Mouse (Mus musculus) MEL (cell line): ENCODE measurements at regions not wholly inside any gene's neighbourhood (a gene's known extent, or its start where the extent isn't known, plus 50 kb on each side); places are given as distances from the start of the nearest gene placed in this dataset.

Experiments used
- CTCF ChIP-seq, 3 experiments: IDR thresholded peaks in 2 of 3; conservative IDR thresholded peaks in 1 of 3; 2 replicates each; pipeline ENCODE4 v1.5.1; 2011 to 2012; ENCODE audit warnings: low read length in 3 of 3, low read depth in 2 of 3, mild to moderate bottlenecking in 2 of 3, improper control_type of control experiment in 1 of 3, inconsistent platforms in 1 of 3, mixed read lengths in 1 of 3, moderate library complexity in 1 of 3; ENCODE audit not compliant: control insufficient read depth in 1 of 3, insufficient read depth in 1 of 3, poor library complexity in 1 of 3, severe bottlenecking in 1 of 3
- E2F4 ChIP-seq: IDR thresholded peaks from 2 replicates; pipeline ENCODE4 v1.6.1; 2011; ENCODE audit warnings: low read depth, low read length, improper control_type of control experiment, borderline replicate concordance
- EP300 ChIP-seq, 2 experiments: IDR thresholded peaks; 2 replicates each; pipeline ENCODE4 v1.6.1; 2011; ENCODE audit warnings: improper control_type of control experiment in 2 of 2, low read length in 2 of 2, low read depth in 1 of 2, mild to moderate bottlenecking in 1 of 2
- UBTF ChIP-seq: IDR thresholded peaks from 2 replicates; pipeline ENCODE4 v1.6.1; 2012; ENCODE audit warnings: low read depth, mild to moderate bottlenecking, inconsistent platforms, low read length, improper control_type of control experiment, moderate library complexity, borderline replicate concordance; ENCODE audit not compliant: insufficient read depth
- ZNF384 ChIP-seq: IDR thresholded peaks from 2 replicates; pipeline ENCODE4 v1.6.1; 2012; ENCODE audit warnings: low read depth, mild to moderate bottlenecking, inconsistent platforms, low read length, improper control_type of control experiment

DNA sequence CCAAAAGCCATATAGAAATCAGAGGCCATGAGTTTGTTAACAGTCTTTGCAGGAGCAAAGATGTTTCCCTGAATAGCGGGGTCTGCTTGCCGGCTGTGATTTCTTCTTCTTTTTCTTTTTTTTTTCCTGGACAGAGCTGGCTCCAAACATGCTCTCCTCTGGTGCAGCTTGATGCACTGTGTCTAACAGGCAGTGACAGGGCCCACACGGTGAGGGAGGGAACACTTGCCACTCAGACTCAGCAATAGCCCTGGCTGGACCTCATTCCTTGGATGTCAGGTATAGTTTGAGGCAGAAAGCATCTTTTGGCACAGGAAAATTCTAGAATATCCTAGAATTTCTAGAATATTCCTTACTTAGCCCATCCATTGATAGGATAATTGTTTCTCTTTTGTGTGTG is 199.6 kb downstream of the Map2k4 start:
- TF ChIP-seq E2F4 (no peak), CTCF (IDR thresholded peaks at IDR 0.05 in 2 of 3, conservative IDR thresholded peaks at IDR 0.05 in 1 of 3; ENCODE audit: control insufficient read depth in 1 of 3, insufficient read depth in 1 of 3, low read depth in 2 of 3, low read length in 3 of 3, poor library complexity in 1 of 3, severe bottlenecking in 1 of 3) (no peak), UBTF (no peak), ZNF384 (no peak), EP300 (IDR thresholded peaks at IDR 0.05; ENCODE audit: low read depth in 1 of 2, low read length in 2 of 2) (no peak)
